Mouse (Mus musculus): ENCODE results near the gene Cfap43.

GRCm38 (mm10) chr19:47891562-47892312, 27.4 kb downstream of the Cfap43 start:
- no peak for TF ChIP-seq CTCF (IDR thresholded peaks at IDR 0.05; ENCODE audit: extremely low read depth, insufficient read depth, insufficient read length, insufficient replicate concordance)
- TF ChIP-seq POLR2A (IDR thresholded peaks at IDR 0.05; ENCODE audit: low read depth, low read length), result no peak
